Mouse (Mus musculus): Measurements from ENCODE around the gene Prkg1. TPM values are rescaled to one million over a fixed set of nuclear protein-coding genes. Genes with fewer than 3 reads are reported as not detected.

Prkg1 gene
- polyA plus RNA-seq, 1 experiment from 2014 or later: 10.0 TPM

- no peak overlapping the region for H3K4me3 ChIP-seq (replicated peaks)
- no peaks in the 10 kb centered on the region for H3K36me3 ChIP-seq
- no peak overlapping the region for H3K27ac ChIP-seq
- H3K9me3 ChIP-seq: no peaks in the 10 kb centered on the region
- H3K27me3 ChIP-seq (replicated peaks): no peaks in the 10 kb centered on the region
- ATAC-seq (ENCODE audit: insufficient read depth, low FRiP score, low read depth): no peak
- H3K4me1 ChIP-seq: 0 out of 2 replicates have a peak, but pooled peaks cover 4% of the 10 kb centered on the region
- WGBS: 60% methylated on average over 1 of the region's 1 CpGs
- no peak overlapping the region for H3K4me2 ChIP-seq
- H3K9ac ChIP-seq: no peak overlapping the region
Measured at GRCm38 (mm10) chr19:31658751-31659397, 106.0 kb downstream of the Prkg1 start.

GRCm38 (mm10) chr19:31656256-31656655 is 108.6 kb downstream of the Prkg1 start:
- 0 out of 2 replicates have a peak, but pooled peaks cover 4% of the 10 kb centered on the region for H3K4me1 ChIP-seq
- H3K9me3 ChIP-seq: no peaks in the 10 kb centered on the region
- H3K36me3 ChIP-seq: no peaks in the 10 kb centered on the region
- peak overlapping the region; percentile 88 for H3K27ac ChIP-seq
- 56% methylated on average over 7 of the region's 7 CpGs for WGBS
- H3K4me2 ChIP-seq: peak overlapping the region; percentile 30; the same call in 1 of the 2 replicates
- H3K27me3 ChIP-seq (replicated peaks): no peaks in the 10 kb centered on the region
- no peak for ATAC-seq (ENCODE audit: insufficient read depth, low FRiP score, low read depth)
- no peak overlapping the region for H3K9ac ChIP-seq
- H3K4me3 ChIP-seq (replicated peaks): no peak overlapping the region

- Histone ChIP-seq H3K4me2 (peak overlapping the region; percentile 30; the same call in 1 of the 2 replicates), H3K27me3 (replicated peaks) (no peaks in the 10 kb centered on the region), H3K36me3 (no peaks in the 10 kb centered on the region), H3K9ac (no peak overlapping the region), H3K27ac (peak overlapping the region; percentile 88), H3K4me3 (replicated peaks) (no peak overlapping the region), H3K4me1 (0 out of 2 replicates have a peak, but pooled peaks cover 4% of the 10 kb centered on the region), H3K9me3 (no peaks in the 10 kb centered on the region)
- WGBS: 52% methylated on average over 7 of the region's 7 CpGs
- no peak for ATAC-seq (ENCODE audit: insufficient read depth, low FRiP score, low read depth)
Measured at GRCm38 (mm10) chr19:31655826-31656225, 109.0 kb downstream of the Prkg1 start.

GRCm38 (mm10) chr19:31654022-31654421 is 110.8 kb downstream of the Prkg1 start:
- Histone ChIP-seq H3K9ac (no peak overlapping the region), H3K36me3 (no peaks in the 10 kb centered on the region), H3K27ac (no peak overlapping the region), H3K4me3 (replicated peaks) (no peak overlapping the region), H3K9me3 (no peaks in the 10 kb centered on the region), H3K4me2 (no peak overlapping the region), H3K27me3 (replicated peaks) (no peaks in the 10 kb centered on the region), H3K4me1 (0 out of 2 replicates have a peak, but pooled peaks cover 4% of the 10 kb centered on the region)
- ATAC-seq (ENCODE audit: insufficient read depth, low FRiP score, low read depth): no peak
- 84% methylated on average over 6 of the region's 6 CpGs for WGBS

- 84% methylated on average over 4 of the region's 4 CpGs for WGBS
- no peak overlapping the region for H3K4me2 ChIP-seq
- no peak for ATAC-seq (ENCODE audit: insufficient read depth, low FRiP score, low read depth)
- no peak overlapping the region for H3K4me3 ChIP-seq (replicated peaks)
- H3K27me3 ChIP-seq (replicated peaks): no peaks in the 10 kb centered on the region
- no peak overlapping the region for H3K27ac ChIP-seq
- no peaks in the 10 kb centered on the region for H3K36me3 ChIP-seq
- no peak overlapping the region for H3K9ac ChIP-seq
- no peaks in the 10 kb centered on the region for H3K4me1 ChIP-seq
- no peaks in the 10 kb centered on the region for H3K9me3 ChIP-seq
Measured at GRCm38 (mm10) chr19:31650452-31650851, 114.4 kb downstream of the Prkg1 start.

- H3K4me1 ChIP-seq: no peaks in the 10 kb centered on the region
- no peaks in the 10 kb centered on the region for H3K36me3 ChIP-seq
- H3K4me3 ChIP-seq (replicated peaks): no peak overlapping the region
- H3K27ac ChIP-seq: no peak overlapping the region
- no peak overlapping the region for H3K4me2 ChIP-seq
- WGBS: 72% methylated on average over 2 of the region's 2 CpGs
- no peak for ATAC-seq (ENCODE audit: insufficient read depth, low FRiP score, low read depth)
- no peak overlapping the region for H3K9ac ChIP-seq
- no peaks in the 10 kb centered on the region for H3K27me3 ChIP-seq (replicated peaks)
- no peaks in the 10 kb centered on the region for H3K9me3 ChIP-seq
Measured at GRCm38 (mm10) chr19:31647492-31647891, 117.3 kb downstream of the Prkg1 start.

GRCm38 (mm10) chr19:31630899-31631869 is 133.6 kb downstream of the Prkg1 start:
- 86% methylated on average over 8 of the region's 8 CpGs for WGBS

GRCm38 (mm10) chr19:31621716-31622115 is 143.1 kb downstream of the Prkg1 start:
- Histone ChIP-seq H3K4me2 (no peak overlapping the region), H3K27me3 (replicated peaks) (no peaks in the 10 kb centered on the region), H3K36me3 (no peaks in the 10 kb centered on the region), H3K9me3 (no peaks in the 10 kb centered on the region), H3K9ac (no peak overlapping the region), H3K4me3 (replicated peaks) (no peak overlapping the region), H3K27ac (no peak overlapping the region), H3K4me1 (no peaks in the 10 kb centered on the region; the same call in none of the 2 replicates)
- WGBS: 87% methylated on average over 1 of the region's 1 CpGs
- ATAC-seq (ENCODE audit: insufficient read depth, low FRiP score, low read depth): no peak

More at GRCm38 (mm10) chr19:31630899-31631869, 133.6 kb downstream of the Prkg1 start:
- no peaks in the 10 kb centered on the region for H3K4me1 ChIP-seq
- H3K4me2 ChIP-seq: no peak overlapping the region
- no peaks in the 10 kb centered on the region for H3K9me3 ChIP-seq
- no peaks in the 10 kb centered on the region for H3K36me3 ChIP-seq
- H3K9ac ChIP-seq: no peak overlapping the region
- H3K4me3 ChIP-seq (replicated peaks): no peak overlapping the region
- H3K27me3 ChIP-seq (replicated peaks): no peaks in the 10 kb centered on the region
- no peak for ATAC-seq (ENCODE audit: insufficient read depth, low FRiP score, low read depth)
- H3K27ac ChIP-seq: no peak overlapping the region

- no peaks in the 10 kb centered on the region for H3K27me3 ChIP-seq (replicated peaks)
- peak; percentile 18; the same call in 1 of the 2 replicates for ATAC-seq (ENCODE audit: insufficient read depth, low FRiP score, low read depth)
- no peak overlapping the region for H3K4me2 ChIP-seq
- no peak overlapping the region for H3K9ac ChIP-seq
- H3K9me3 ChIP-seq: no peaks in the 10 kb centered on the region
- WGBS: 55% methylated on average over 4 of the region's 4 CpGs
- no peak overlapping the region for H3K27ac ChIP-seq
- no peak overlapping the region for H3K4me3 ChIP-seq (replicated peaks)
- no peaks in the 10 kb centered on the region; the same call in 1 of the 2 replicates for H3K4me1 ChIP-seq
- H3K36me3 ChIP-seq: no peaks in the 10 kb centered on the region
Measured at GRCm38 (mm10) chr19:31616830-31617229, 148.0 kb downstream of the Prkg1 start.

- H3K27me3 ChIP-seq (replicated peaks): no peaks in the 10 kb centered on the region
- H3K36me3 ChIP-seq: no peaks in the 10 kb centered on the region
- no peaks in the 10 kb centered on the region; the same call in 1 of the 2 replicates for H3K4me1 ChIP-seq
- 50% methylated on average over 4 of the region's 4 CpGs for WGBS
- H3K4me3 ChIP-seq (replicated peaks): no peak overlapping the region
- H3K27ac ChIP-seq: no peak overlapping the region
- H3K4me2 ChIP-seq: no peak overlapping the region
- no peak overlapping the region for H3K9ac ChIP-seq
- H3K9me3 ChIP-seq: no peaks in the 10 kb centered on the region
- ATAC-seq (ENCODE audit: insufficient read depth, low FRiP score, low read depth): no peak
Measured at GRCm38 (mm10) chr19:31616159-31616558, 148.7 kb downstream of the Prkg1 start.

- Histone ChIP-seq H3K4me2 (no peak overlapping the region), H3K36me3 (no peaks in the 10 kb centered on the region), H3K4me3 (replicated peaks) (no peak overlapping the region), H3K27me3 (replicated peaks) (no peaks in the 10 kb centered on the region), H3K27ac (no peak overlapping the region), H3K9ac (no peak overlapping the region), H3K4me1 (no peaks in the 10 kb centered on the region; the same call in 1 of the 2 replicates), H3K9me3 (no peaks in the 10 kb centered on the region)
- 74% methylated on average over 4 of the region's 4 CpGs for WGBS
- no peak for ATAC-seq (ENCODE audit: insufficient read depth, low FRiP score, low read depth)
Measured at GRCm38 (mm10) chr19:31613146-31613545, 151.7 kb downstream of the Prkg1 start.

GRCm38 (mm10) chr19:31602578-31602977 is 162.3 kb downstream of the Prkg1 start:
- 94% methylated on average over 8 of the region's 8 CpGs for WGBS
- no peak overlapping the region for H3K9ac ChIP-seq
- H3K4me3 ChIP-seq (replicated peaks): no peak overlapping the region
- H3K4me1 ChIP-seq: no peaks in the 10 kb centered on the region
- no peaks in the 10 kb centered on the region for H3K27me3 ChIP-seq (replicated peaks)
- no peaks in the 10 kb centered on the region for H3K36me3 ChIP-seq
- H3K9me3 ChIP-seq: no peaks in the 10 kb centered on the region
- no peak for ATAC-seq (ENCODE audit: insufficient read depth, low FRiP score, low read depth)
- no peak overlapping the region for H3K4me2 ChIP-seq
- H3K27ac ChIP-seq: no peak overlapping the region
